Mouse (Mus musculus) liver, embryonic 12.5 days (tissue): ENCODE results near the gene Tex9. TPM values are rescaled to one million over a fixed set of nuclear protein-coding genes. Genes with fewer than 3 reads are reported as not detected.

ENCODE experiments used
- ATAC-seq: fragments of 200-750 bp; cut with Nextera tagmentation; 2 replicates; pipeline ENCODE4 v1.8.0; 2017; ENCODE audit warnings: moderate number of reproducible peaks, mild to moderate bottlenecking, moderate library complexity
- H3K27ac ChIP-seq: fragments of 300-500 bp; sonication (generic); 2 replicates; pipeline ENCODE4 v1.5.1; 2016; ENCODE audit warnings: mild to moderate bottlenecking
- H3K27me3 ChIP-seq: fragments of 300-500 bp; sonication (generic); replicated peaks from 2 replicates; pipeline ENCODE4 v1.6.1; 2016; ENCODE audit warnings: mild to moderate bottlenecking, moderate library complexity
- H3K36me3 ChIP-seq: fragments of 300-500 bp; sonication (generic); 2 replicates; pipeline ENCODE4 v1.6.1; 2016; ENCODE audit warnings: mild to moderate bottlenecking, moderate library complexity
- H3K4me1 ChIP-seq: fragments of 300-500 bp; sonication (generic); 2 replicates; pipeline ENCODE4 v1.6.1; 2016
- H3K4me2 ChIP-seq: fragments of 300-500 bp; sonication (generic); 2 replicates; pipeline ENCODE4 v1.6.1; 2016; ENCODE audit warnings: mild to moderate bottlenecking, moderate library complexity
- H3K4me3 ChIP-seq: fragments of 300-500 bp; sonication (generic); 2 replicates; pipeline ENCODE4 v1.5.1; 2016; ENCODE audit warnings: mild to moderate bottlenecking, moderate library complexity
- H3K9ac ChIP-seq: fragments of 300-500 bp; sonication (generic); 2 replicates; pipeline ENCODE4 v1.6.1; 2016; ENCODE audit warnings: mild to moderate bottlenecking, moderate library complexity
- H3K9me3 ChIP-seq: fragments of 300-500 bp; sonication (generic); replicated peaks from 2 replicates; pipeline ENCODE4 v1.6.1; 2016; ENCODE audit warnings: mild to moderate bottlenecking, moderate library complexity
- WGBS: fragments of 180-500 bp; shearing (Covaris S2); methylation state at CpG from one replicate; pipeline ENCODE4 v1.1.7; 2016; ENCODE audit not compliant: insufficient replicate concordance; 5-methylcytosine and 5-hydroxymethylcytosine counted together
- polyA plus RNA-seq: library from polyadenylated mRNA; unstranded; fragments of >200 nt; fragmentation: Nextera tagmentation; extraction: Ambion mirVana; gene quantifications from 2 replicates; pipeline ENCODE4 v1.2.1, GENCODE M21; 2016

The Tex9 gene
- polyA plus RNA-seq, 1 experiment from 2014 or later: 9.1 TPM

GRCm38 (mm10) chr9:72519246-72519645, 27.2 kb upstream of the Tex9 start:
- Histone ChIP-seq H3K4me3 (no peak overlapping the region), H3K4me1 (no peaks in the 10 kb centered on the region), H3K36me3 (no peaks in the 10 kb centered on the region), H3K27ac (no peak overlapping the region), H3K27me3 (0 out of 2 replicates have a peak, but pooled peaks cover 3% of the 10 kb centered on the region), H3K9me3 (no peaks in the 10 kb centered on the region), H3K4me2 (no peak overlapping the region), H3K9ac (no peak overlapping the region)
- ATAC-seq: no peak

- no peak overlapping the region for H3K9ac ChIP-seq
These were observed 23.4 kb upstream of the Tex9 start for GRCm38 (mm10) chr9:72515366-72515765.

GRCm38 (mm10) chr9:72512229-72512981, 20.4 kb upstream of the Tex9 start:
- Histone ChIP-seq H3K27ac (no peak overlapping the region), H3K4me2 (no peak overlapping the region), H3K27me3 (no peaks in the 10 kb centered on the region), H3K4me1 (no peaks in the 10 kb centered on the region), H3K9ac (no peak overlapping the region), H3K36me3 (no peaks in the 10 kb centered on the region), H3K9me3 (no peaks in the 10 kb centered on the region), H3K4me3 (no peak overlapping the region)
- WGBS: 60% methylated on average over 11 of the region's 11 CpGs
- ATAC-seq: no peak

More at GRCm38 (mm10) chr9:72515366-72515765, 23.4 kb upstream of the Tex9 start:
- Histone ChIP-seq H3K4me1 (no peaks in the 10 kb centered on the region), H3K27me3 (no peaks in the 10 kb centered on the region), H3K4me2 (no peak overlapping the region), H3K9me3 (no peaks in the 10 kb centered on the region), H3K36me3 (no peaks in the 10 kb centered on the region), H3K4me3 (no peak overlapping the region), H3K27ac (no peak overlapping the region)
- ATAC-seq: no peak

GRCm38 (mm10) chr9:72497171-72497570, 5.2 kb upstream of the Tex9 start:
- Histone ChIP-seq H3K27ac (no peak overlapping the region), H3K27me3 (no peaks in the 10 kb centered on the region), H3K4me2 (no peak overlapping the region), H3K4me1 (peaks cover 4% of the 10 kb centered on the region), H3K4me3 (no peak overlapping the region), H3K9ac (no peak overlapping the region), H3K36me3 (no peaks in the 10 kb centered on the region), H3K9me3 (no peaks in the 10 kb centered on the region)
- ATAC-seq: no peak
- WGBS: 73% methylated on average over 3 of the region's 3 CpGs

- 64% methylated on average over 2 of the region's 2 CpGs for WGBS
- no peaks in the 10 kb centered on the region for H3K36me3 ChIP-seq
- no peak overlapping the region for H3K4me2 ChIP-seq
These were observed 4.7 kb upstream of the Tex9 start for GRCm38 (mm10) chr9:72496691-72497090.

GRCm38 (mm10) chr9:72493984-72494685, 2.1 kb upstream of the Tex9 start:
- no peak overlapping the region for H3K9ac ChIP-seq
- H3K9me3 ChIP-seq: no peaks in the 10 kb centered on the region
- H3K4me2 ChIP-seq: no peak overlapping the region
- no peaks in the 10 kb centered on the region for H3K27me3 ChIP-seq
- H3K4me1 ChIP-seq: peaks cover 25% of the 10 kb centered on the region
- H3K36me3 ChIP-seq: no peaks in the 10 kb centered on the region
- WGBS: 71% methylated on average over 3 of the region's 3 CpGs
- H3K27ac ChIP-seq: no peak overlapping the region
- H3K4me3 ChIP-seq: no peak overlapping the region
- no peak for ATAC-seq

More at GRCm38 (mm10) chr9:72496691-72497090, 4.7 kb upstream of the Tex9 start:
- Histone ChIP-seq H3K4me1 (peaks cover 7% of the 10 kb centered on the region), H3K27ac (no peak overlapping the region), H3K9me3 (no peaks in the 10 kb centered on the region), H3K9ac (no peak overlapping the region), H3K4me3 (no peak overlapping the region), H3K27me3 (no peaks in the 10 kb centered on the region)
- ATAC-seq: no peak

GRCm38 (mm10) chr9:72493465-72493864, 1.5 kb upstream of the Tex9 start:
- WGBS: 75% methylated on average over 2 of the region's 2 CpGs
- H3K4me3 ChIP-seq: no peak overlapping the region

GRCm38 (mm10) chr9:72491559-72492193, 336 bp downstream of the Tex9 start:
- under 1% methylated on average over 32 of the region's 32 CpGs for WGBS
- Histone ChIP-seq H3K4me3 (peak overlapping the region; percentile 84), H3K27ac (peak overlapping the region; percentile 62), H3K4me1 (peaks cover 38% of the 10 kb centered on the region), H3K4me2 (peak overlapping the region; percentile 94), H3K9ac (peak overlapping the region; percentile 50), H3K9me3 (no peaks in the 10 kb centered on the region), H3K36me3 (peaks cover 4% of the 10 kb centered on the region), H3K27me3 (no peaks in the 10 kb centered on the region)
- ATAC-seq: peak; percentile 96

More at GRCm38 (mm10) chr9:72493465-72493864, 1.5 kb upstream of the Tex9 start:
- no peaks in the 10 kb centered on the region for H3K27me3 ChIP-seq
- no peak overlapping the region for H3K9ac ChIP-seq
- H3K36me3 ChIP-seq: no peaks in the 10 kb centered on the region
- H3K4me1 ChIP-seq: peaks cover 32% of the 10 kb centered on the region
- no peak for ATAC-seq
- no peak overlapping the region for H3K27ac ChIP-seq
- H3K9me3 ChIP-seq: no peaks in the 10 kb centered on the region
- no peak overlapping the region for H3K4me2 ChIP-seq

GRCm38 (mm10) chr9:72489131-72489530, 2.9 kb downstream of the Tex9 start:
- Histone ChIP-seq H3K4me3 (no peak overlapping the region), H3K4me1 (peaks cover 38% of the 10 kb centered on the region), H3K27me3 (no peaks in the 10 kb centered on the region), H3K4me2 (no peak overlapping the region), H3K27ac (no peak overlapping the region), H3K9me3 (no peaks in the 10 kb centered on the region), H3K36me3 (peaks cover 6% of the 10 kb centered on the region), H3K9ac (no peak overlapping the region)
- 71% methylated on average over 5 of the region's 5 CpGs for WGBS
- ATAC-seq: no peak

- H3K36me3 ChIP-seq: peaks cover 6% of the 10 kb centered on the region
- ATAC-seq: peak; percentile 28; the same call in 1 of the 2 replicates
- no peaks in the 10 kb centered on the region for H3K9me3 ChIP-seq
- H3K27me3 ChIP-seq: no peaks in the 10 kb centered on the region
- no peak overlapping the region for H3K4me2 ChIP-seq
- no peak overlapping the region for H3K9ac ChIP-seq
- H3K4me3 ChIP-seq: no peak overlapping the region
- peak overlapping the region; percentile 71; the same call in 1 of the 2 replicates for H3K27ac ChIP-seq
- H3K4me1 ChIP-seq: peaks cover 38% of the 10 kb centered on the region
These were observed 3.5 kb downstream of the Tex9 start for GRCm38 (mm10) chr9:72488523-72488922.

GRCm38 (mm10) chr9:72479276-72479675, 12.7 kb downstream of the Tex9 start:
- H3K4me2 ChIP-seq: no peak overlapping the region
- peaks cover 19% of the 10 kb centered on the region for H3K36me3 ChIP-seq
- 86% methylated on average over 1 of the region's 1 CpGs for WGBS
- H3K27ac ChIP-seq: no peak overlapping the region
- H3K9me3 ChIP-seq: no peaks in the 10 kb centered on the region
- no peaks in the 10 kb centered on the region for H3K27me3 ChIP-seq
- no peak overlapping the region for H3K9ac ChIP-seq
- no peaks in the 10 kb centered on the region for H3K4me1 ChIP-seq
- no peak for ATAC-seq
- no peak overlapping the region for H3K4me3 ChIP-seq

GRCm38 (mm10) chr9:72477306-72477705, 14.7 kb downstream of the Tex9 start:
- Histone ChIP-seq H3K4me3 (no peak overlapping the region), H3K9me3 (no peaks in the 10 kb centered on the region), H3K4me2 (no peak overlapping the region), H3K9ac (no peak overlapping the region), H3K36me3 (peaks cover 23% of the 10 kb centered on the region), H3K4me1 (no peaks in the 10 kb centered on the region), H3K27me3 (no peaks in the 10 kb centered on the region), H3K27ac (no peak overlapping the region)
- no peak for ATAC-seq
- 84% methylated on average over 6 of the region's 6 CpGs for WGBS
